Mouse (Mus musculus): ENCODE results near the gene Lrrc4c.

Lrrc4c gene

DNA sequence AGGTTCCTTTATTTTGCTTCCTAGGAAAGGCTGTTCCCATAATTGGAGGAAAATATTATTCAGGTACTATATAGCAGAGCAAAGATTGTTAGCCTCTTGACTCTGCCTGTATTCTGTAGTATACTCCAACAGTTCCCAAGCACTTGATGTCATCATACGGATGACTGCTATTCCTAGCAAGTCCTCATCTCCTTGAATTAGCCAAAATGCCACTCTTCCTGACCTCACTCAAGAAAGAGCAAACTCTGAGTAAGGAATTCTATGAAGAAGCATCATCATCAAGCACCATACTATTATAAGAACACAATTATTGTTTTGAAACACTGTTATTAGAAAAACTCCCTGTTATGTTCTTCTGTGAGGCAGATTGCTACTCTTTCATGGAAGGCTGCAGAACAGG is 1228.0 kb downstream of the Lrrc4c start:
- no peaks in the 10 kb centered on the region for H3K36me3 ChIP-seq (ENCODE audit: control insufficient read depth, insufficient read depth, low read length, poor library complexity, severe bottlenecking)
- H3K27me3 ChIP-seq (ENCODE audit: control insufficient read depth, insufficient read depth, low read length, poor library complexity, severe bottlenecking): no peaks in the 10 kb centered on the region
- no peak for DNase-seq (ENCODE audit: low read depth, low spot score)

DNA sequence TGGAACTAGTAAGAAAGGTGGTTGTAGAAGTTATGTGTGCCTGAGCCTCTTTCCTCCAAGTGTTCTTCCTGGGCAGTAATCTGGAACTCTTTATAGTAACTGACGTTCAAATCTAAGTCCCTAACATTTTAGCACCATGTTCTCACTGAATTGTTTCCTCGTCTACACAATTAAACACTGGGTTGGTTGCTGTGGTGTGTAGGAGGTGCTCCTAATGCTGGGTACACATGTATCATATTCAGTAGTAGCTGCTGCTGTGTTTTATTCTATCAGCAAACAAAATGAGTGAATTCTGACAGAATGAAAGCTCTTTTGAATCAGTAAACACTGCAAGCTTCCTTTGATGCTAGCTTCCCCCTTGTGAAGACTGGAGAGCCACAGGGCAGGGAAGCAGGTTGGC is 1246.5 kb downstream of the Lrrc4c start:
- Histone ChIP-seq H3K27me3 (ENCODE audit: control insufficient read depth, insufficient read depth, low read length, poor library complexity, severe bottlenecking) (no peaks in the 10 kb centered on the region), H3K36me3 (ENCODE audit: control insufficient read depth, insufficient read depth, low read length, poor library complexity, severe bottlenecking) (no peaks in the 10 kb centered on the region)
- no peak for DNase-seq (ENCODE audit: low read depth, low spot score)

DNA sequence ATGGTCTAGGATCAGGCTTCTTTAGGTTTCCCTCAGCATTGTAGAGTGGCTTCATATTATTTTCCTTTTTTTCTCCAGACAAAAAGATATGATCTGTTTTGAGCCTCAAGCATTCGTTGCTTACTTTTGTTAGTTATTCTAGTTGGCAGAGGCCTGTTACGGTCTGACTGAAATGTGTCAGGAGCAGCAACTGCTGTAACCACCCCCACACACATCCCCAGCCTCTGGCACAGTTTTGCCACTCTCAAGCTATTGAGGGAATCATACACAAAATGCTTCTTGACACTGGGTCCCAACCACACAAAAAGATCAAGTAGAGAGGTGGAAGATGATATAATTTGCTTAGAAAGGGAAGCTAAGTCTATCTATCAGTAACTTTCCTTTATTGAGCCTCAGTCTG is 1251.0 kb downstream of the Lrrc4c start:
- no peak for DNase-seq (ENCODE audit: low read depth, low spot score)
- no peaks in the 10 kb centered on the region for H3K36me3 ChIP-seq (ENCODE audit: control insufficient read depth, insufficient read depth, low read length, poor library complexity, severe bottlenecking)
- no peaks in the 10 kb centered on the region for H3K27me3 ChIP-seq (ENCODE audit: control insufficient read depth, insufficient read depth, low read length, poor library complexity, severe bottlenecking)

DNA sequence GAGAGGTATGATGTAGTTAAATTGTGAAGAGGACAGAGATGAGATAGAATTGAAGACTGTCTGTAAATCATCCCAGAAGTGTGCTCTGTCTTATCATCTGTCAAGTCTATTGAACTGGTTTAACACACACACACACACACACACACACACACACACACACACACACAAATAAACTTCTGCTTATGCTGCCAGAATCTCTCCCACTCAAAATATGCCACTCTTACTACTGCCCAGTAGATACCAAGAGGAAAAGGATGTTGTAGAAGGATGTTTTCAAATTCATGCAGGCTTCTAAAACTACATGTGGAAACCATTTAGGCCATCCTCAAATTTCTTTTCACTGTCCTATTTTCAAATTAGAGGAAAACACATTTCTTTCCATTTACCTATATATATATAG is 1257.0 kb downstream of the Lrrc4c start:
- Histone ChIP-seq H3K36me3 (ENCODE audit: control insufficient read depth, insufficient read depth, low read length, poor library complexity, severe bottlenecking) (no peaks in the 10 kb centered on the region), H3K27me3 (ENCODE audit: control insufficient read depth, insufficient read depth, low read length, poor library complexity, severe bottlenecking) (no peaks in the 10 kb centered on the region)
- DNase-seq (ENCODE audit: low read depth, low spot score): no peak

DNA sequence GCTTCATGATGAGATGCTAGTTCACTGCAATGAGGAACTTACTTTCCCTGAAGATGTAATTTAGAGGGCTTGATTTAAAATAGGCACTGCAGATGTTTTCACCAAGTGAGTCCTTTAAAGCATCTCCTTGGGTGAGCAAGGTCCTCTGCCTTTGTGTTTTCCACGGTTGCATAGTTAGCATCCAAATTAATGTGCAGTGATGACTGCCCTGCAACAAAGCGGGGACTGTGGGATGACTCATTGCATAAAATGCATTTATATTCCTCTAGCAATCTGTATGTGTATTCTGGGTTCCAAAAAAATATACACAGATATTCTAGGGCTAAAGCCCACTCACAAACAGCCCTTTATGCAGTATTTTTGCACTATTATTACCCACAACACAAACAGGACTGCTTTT is 1263.2 kb downstream of the Lrrc4c start:
- H3K36me3 ChIP-seq (ENCODE audit: control insufficient read depth, insufficient read depth, low read length, poor library complexity, severe bottlenecking): no peaks in the 10 kb centered on the region
- no peaks in the 10 kb centered on the region for H3K27me3 ChIP-seq (ENCODE audit: control insufficient read depth, insufficient read depth, low read length, poor library complexity, severe bottlenecking)
- DNase-seq (ENCODE audit: low read depth, low spot score): no peak

DNA sequence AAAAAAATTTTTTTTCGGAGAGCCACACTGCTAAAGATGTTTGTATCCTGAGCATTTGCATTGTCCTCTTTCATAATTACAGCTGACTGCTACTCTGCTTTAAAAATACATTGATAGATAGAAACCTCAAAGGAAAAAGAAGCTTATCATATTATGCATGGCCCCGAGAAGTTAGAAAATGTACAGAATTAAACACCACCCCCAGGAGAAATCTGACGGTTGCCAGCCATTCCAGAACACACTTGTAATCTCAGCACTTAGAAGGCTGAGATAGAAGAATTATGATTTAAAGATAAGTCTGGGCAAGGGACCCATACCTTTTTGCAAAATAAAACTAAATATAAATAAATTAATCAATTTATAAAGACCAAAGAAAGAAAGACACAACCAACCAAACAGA is 1268.4 kb downstream of the Lrrc4c start:
- no peak for DNase-seq (ENCODE audit: low read depth, low spot score)
- Histone ChIP-seq H3K27me3 (ENCODE audit: control insufficient read depth, insufficient read depth, low read length, poor library complexity, severe bottlenecking) (no peaks in the 10 kb centered on the region), H3K36me3 (ENCODE audit: control insufficient read depth, insufficient read depth, low read length, poor library complexity, severe bottlenecking) (no peaks in the 10 kb centered on the region)

DNA sequence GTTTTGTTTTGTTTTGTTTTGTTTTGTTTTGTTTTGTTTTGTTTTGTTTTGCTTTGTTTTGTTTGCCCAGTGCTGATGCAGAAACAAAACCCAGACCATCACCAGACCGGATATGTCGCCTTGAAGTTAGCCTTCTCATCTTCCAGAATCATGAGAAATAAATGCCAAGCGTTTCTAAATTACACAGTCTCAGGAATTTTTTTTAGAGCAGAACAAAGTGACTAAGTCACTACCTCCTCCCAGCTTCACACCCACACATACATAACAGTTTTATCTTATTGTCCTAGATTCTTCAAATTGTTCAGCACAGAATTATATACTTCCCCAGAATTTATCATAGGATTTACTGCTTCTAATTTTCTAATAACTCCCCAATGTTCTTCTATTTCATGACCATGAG is 1272.6 kb downstream of the Lrrc4c start:
- H3K36me3 ChIP-seq (ENCODE audit: control insufficient read depth, insufficient read depth, low read length, poor library complexity, severe bottlenecking): no peaks in the 10 kb centered on the region
- no peak for DNase-seq (ENCODE audit: low read depth, low spot score)
- H3K27me3 ChIP-seq (ENCODE audit: control insufficient read depth, insufficient read depth, low read length, poor library complexity, severe bottlenecking): no peaks in the 10 kb centered on the region

DNA sequence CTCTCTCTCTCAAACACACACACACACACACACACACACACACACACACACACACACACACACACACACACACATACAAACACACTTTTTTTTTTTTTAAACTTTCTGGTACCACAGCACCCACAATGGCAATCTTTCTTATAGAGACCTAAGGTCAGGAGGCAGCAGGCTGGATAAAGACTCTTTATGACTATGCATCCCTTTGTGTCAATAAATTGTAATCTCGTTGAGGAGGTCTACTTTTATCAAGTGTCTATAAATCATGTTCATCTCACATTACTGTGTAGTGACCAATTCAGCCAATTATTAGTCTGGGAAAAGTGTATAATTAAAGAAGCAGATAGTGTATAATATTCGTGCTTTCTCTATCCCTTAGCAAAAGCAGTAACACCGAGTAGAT is 1286.2 kb downstream of the Lrrc4c start:
- DNase-seq (ENCODE audit: low read depth, low spot score): no peak
- no peaks in the 10 kb centered on the region for H3K36me3 ChIP-seq (ENCODE audit: control insufficient read depth, insufficient read depth, low read length, poor library complexity, severe bottlenecking)
- no peaks in the 10 kb centered on the region for H3K27me3 ChIP-seq (ENCODE audit: control insufficient read depth, insufficient read depth, low read length, poor library complexity, severe bottlenecking)

DNA sequence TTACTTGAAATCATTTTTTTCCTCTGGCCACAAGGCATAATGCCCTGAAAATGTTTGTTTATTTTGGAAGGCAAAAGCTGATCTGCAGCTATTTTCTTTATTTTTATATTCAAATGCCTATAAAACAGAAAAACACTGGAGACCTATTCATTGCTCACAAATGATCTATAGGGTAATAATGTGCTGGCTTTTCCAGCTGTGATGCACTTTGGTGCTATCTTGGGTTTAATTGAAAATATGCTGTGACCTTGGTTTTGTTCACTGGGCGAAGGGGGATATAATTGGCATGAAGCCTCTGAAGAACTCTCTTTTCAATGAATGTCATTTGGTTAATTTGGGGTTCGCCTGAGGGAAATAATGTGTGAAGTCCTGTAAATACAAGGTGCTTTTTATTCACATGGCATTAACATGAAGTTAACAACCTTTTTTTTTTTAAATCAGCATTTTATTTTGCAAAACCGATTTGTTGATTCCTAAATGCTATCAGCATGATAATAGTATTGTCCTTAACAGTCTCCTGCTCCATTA is 1286.8 kb downstream of the Lrrc4c start:
- no peaks in the 10 kb centered on the region for H3K36me3 ChIP-seq (ENCODE audit: control insufficient read depth, insufficient read depth, low read length, poor library complexity, severe bottlenecking)
- no peaks in the 10 kb centered on the region for H3K27me3 ChIP-seq (ENCODE audit: control insufficient read depth, insufficient read depth, low read length, poor library complexity, severe bottlenecking)
- no peak for DNase-seq (ENCODE audit: low read depth, low spot score)

DNA sequence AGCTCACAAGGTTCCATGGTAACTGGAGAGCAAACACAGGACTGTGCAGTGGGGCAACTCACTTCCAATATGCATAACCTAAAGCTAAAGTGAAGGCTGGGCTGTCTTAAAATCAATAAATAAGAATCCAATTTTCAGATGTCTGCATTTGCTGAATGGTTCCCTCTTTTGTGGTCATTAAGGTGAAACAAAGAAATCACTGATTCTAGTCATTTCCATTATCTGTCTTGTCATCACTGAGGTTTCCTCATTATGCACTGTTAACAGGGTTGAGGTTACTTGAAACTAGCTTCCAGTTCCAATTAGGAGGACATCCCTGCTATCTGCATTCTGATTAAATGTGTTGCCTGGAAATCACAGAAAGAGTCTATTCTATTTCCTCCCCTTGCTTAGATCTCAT is 1291.5 kb downstream of the Lrrc4c start:
- H3K27me3 ChIP-seq (ENCODE audit: control insufficient read depth, insufficient read depth, low read length, poor library complexity, severe bottlenecking): no peaks in the 10 kb centered on the region
- no peak for DNase-seq (ENCODE audit: low read depth, low spot score)

DNA sequence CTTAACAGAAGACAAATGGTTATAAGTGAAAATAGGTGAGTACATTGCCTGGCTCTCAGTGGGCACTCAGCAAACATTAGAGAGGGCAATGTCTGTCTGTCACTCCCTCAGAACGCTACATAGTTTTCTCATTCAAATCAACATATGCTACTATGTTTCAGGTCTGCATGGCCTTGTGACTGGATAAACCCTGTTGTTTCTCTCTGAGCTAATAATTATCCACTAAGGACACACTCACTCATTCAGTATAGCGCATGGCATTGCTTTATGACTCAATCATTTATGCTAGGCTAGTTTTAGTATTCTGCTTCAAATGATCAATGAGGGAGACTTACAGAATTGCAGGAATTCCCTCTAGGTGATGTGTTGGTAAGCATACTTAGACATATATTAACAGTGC is 1292.6 kb downstream of the Lrrc4c start:
- Histone ChIP-seq H3K36me3 (ENCODE audit: control insufficient read depth, insufficient read depth, low read length, poor library complexity, severe bottlenecking) (no peaks in the 10 kb centered on the region), H3K27me3 (ENCODE audit: control insufficient read depth, insufficient read depth, low read length, poor library complexity, severe bottlenecking) (no peaks in the 10 kb centered on the region)
- no peak for DNase-seq (ENCODE audit: low read depth, low spot score)

More for the DNA sequence above, 1291.5 kb downstream of the Lrrc4c start:
- no peaks in the 10 kb centered on the region for H3K36me3 ChIP-seq (ENCODE audit: control insufficient read depth, insufficient read depth, low read length, poor library complexity, severe bottlenecking)

DNA sequence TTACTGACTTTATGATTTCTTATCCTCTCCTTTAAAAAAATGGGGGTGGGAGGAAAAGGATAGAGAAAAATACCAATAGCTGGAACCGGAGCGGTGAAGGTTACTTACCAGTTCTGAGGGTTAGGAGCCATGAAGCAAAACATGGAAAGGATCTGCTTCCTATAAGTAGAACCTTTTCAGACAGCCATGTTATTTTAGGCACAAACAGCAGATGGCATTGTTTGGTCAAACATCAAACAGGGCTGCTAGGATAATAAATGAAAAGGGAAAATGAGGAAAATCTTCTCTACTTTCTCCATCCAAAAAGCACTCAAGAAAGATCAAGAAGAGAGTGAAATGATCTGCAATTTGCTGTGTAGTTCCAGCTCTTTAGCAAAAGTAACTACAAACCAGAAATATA is 1296.8 kb downstream of the Lrrc4c start:
- DNase-seq (ENCODE audit: low read depth, low spot score): no peak
- no peaks in the 10 kb centered on the region for H3K36me3 ChIP-seq (ENCODE audit: control insufficient read depth, insufficient read depth, low read length, poor library complexity, severe bottlenecking)
- no peaks in the 10 kb centered on the region for H3K27me3 ChIP-seq (ENCODE audit: control insufficient read depth, insufficient read depth, low read length, poor library complexity, severe bottlenecking)

DNA sequence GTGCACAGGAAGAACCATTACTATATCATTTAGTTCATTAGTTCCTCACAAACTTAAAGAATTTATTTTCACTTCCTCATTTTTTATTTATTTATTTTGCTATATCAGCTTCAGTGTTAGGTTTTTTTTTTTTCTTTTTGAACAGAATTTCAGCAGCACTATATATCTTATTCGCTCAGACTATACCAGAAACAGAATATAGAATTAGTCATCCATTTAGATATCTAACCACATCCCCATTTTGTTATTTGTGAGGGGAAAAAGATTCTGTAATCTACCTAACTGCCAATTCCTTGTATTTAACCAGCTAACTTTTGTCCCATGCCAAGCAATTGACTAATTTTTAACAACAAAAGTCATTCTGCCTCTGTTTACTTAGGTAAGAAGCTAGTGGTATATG is 1300.6 kb downstream of the Lrrc4c start:
- Histone ChIP-seq H3K36me3 (ENCODE audit: control insufficient read depth, insufficient read depth, low read length, poor library complexity, severe bottlenecking) (no peaks in the 10 kb centered on the region), H3K27me3 (ENCODE audit: control insufficient read depth, insufficient read depth, low read length, poor library complexity, severe bottlenecking) (no peaks in the 10 kb centered on the region)
- DNase-seq (ENCODE audit: low read depth, low spot score): no peak

DNA sequence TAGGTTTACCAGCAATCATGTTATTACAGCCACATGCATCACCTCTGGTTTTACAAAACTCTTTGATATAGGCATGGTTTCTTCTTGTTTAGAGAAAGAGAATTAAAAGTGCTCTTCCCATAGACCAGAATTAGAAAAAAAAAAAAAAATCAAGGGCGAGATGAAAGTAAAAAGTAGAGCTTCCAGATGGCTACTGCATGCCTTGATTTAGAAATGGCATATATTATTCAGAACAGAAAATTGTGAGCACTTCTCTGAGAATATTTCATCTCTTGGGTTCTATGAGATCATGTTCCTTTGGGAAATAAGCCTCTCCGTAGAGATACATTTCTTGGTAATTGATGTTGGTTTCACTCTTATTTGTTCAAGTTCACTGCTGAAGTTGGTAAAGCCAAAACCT is 1322.0 kb downstream of the Lrrc4c start:
- no peaks in the 10 kb centered on the region for H3K36me3 ChIP-seq (ENCODE audit: control insufficient read depth, insufficient read depth, low read length, poor library complexity, severe bottlenecking)
- DNase-seq (ENCODE audit: low read depth, low spot score): no peak
- no peaks in the 10 kb centered on the region for H3K27me3 ChIP-seq (ENCODE audit: control insufficient read depth, insufficient read depth, low read length, poor library complexity, severe bottlenecking)

DNA sequence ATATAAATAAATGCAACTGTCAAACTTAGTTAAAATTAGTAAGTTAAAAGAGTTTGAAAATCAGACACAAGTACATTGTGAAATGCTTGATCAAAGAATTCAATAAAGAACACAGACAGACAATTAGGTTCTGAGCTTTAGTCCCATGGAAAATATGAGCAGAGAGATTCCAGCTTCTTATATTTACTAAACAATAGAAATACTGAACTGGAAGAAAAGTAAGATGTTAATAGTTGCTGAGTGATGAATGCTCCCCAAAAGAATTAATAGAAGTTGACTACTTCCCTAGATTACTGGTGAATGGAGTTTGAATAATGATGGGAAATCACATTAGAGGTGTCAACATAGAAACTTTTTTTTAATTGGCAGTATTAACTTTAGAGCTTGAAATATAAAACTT is 1323.7 kb downstream of the Lrrc4c start:
- no peaks in the 10 kb centered on the region for H3K36me3 ChIP-seq (ENCODE audit: control insufficient read depth, insufficient read depth, low read length, poor library complexity, severe bottlenecking)
- DNase-seq (ENCODE audit: low read depth, low spot score): no peak
- H3K27me3 ChIP-seq (ENCODE audit: control insufficient read depth, insufficient read depth, low read length, poor library complexity, severe bottlenecking): no peaks in the 10 kb centered on the region

DNA sequence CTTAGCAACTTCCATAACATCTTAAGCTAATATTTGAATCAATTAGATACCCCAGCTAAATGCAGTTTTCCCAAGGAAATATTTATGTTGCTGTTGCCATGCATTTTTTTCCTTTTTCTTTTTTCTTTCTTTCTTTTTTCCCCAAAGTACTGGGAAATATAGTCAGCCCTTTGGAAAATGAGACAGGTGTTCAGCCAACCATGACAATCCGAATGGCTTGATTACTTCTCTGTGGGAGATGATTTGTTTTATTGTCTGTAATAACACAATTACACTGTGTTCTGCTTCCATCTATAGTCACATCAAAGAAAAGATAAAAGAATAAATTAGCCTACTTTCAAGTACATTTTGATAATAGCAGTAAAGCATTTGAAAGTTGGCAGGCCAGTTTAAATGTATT is 1334.7 kb downstream of the Lrrc4c start:
- H3K36me3 ChIP-seq (ENCODE audit: control insufficient read depth, insufficient read depth, low read length, poor library complexity, severe bottlenecking): no peaks in the 10 kb centered on the region; the same call in 1 of the 2 replicates
- H3K27me3 ChIP-seq (ENCODE audit: control insufficient read depth, insufficient read depth, low read length, poor library complexity, severe bottlenecking): no peaks in the 10 kb centered on the region
- no peak for DNase-seq (ENCODE audit: low read depth, low spot score)
